Comparison of ENCODE assay signal across 15 mouse cellular contexts in genomic region chr16:50122460-50122859, GRCm38 (mm10).
"Had no signal": no experiment of that assay in that cellular context is flagged by ENCODE, and none has a peak within 500 bp of the region (broad histone marks: within the 10 kb centered on the region; RNA-seq: fewer than 3 reads in every experiment).

No protein-coding gene starts in this region.

- H3K4me1 ChIP-seq: neural tube, embryonic 15.5 days; stomach, embryonic 15.5 days had no signal

- H3K4me3 ChIP-seq: neural tube, embryonic 15.5 days; stomach, embryonic 15.5 days had no signal

- H3K36me3 ChIP-seq: neural tube, embryonic 15.5 days; stomach, embryonic 15.5 days had no signal

- H3K4me2 ChIP-seq: neural tube, embryonic 15.5 days; stomach, embryonic 15.5 days had no signal

- H3K27me3 ChIP-seq: neural tube, embryonic 15.5 days; stomach, embryonic 15.5 days had no signal

- H3K27ac ChIP-seq: neural tube, embryonic 15.5 days; stomach, embryonic 15.5 days; stomach, postnatal 0 days had no signal

- H3K9ac ChIP-seq: neural tube, embryonic 15.5 days; stomach, embryonic 15.5 days had no signal

- DNase-seq: retina, postnatal 1 day; right cerebral cortex, adult 18-20 months; right cerebral cortex, postnatal 14 days; right cerebral cortex, postnatal 25 days; right cerebral cortex, postnatal 4 days; spleen, adult 18-20 months; thymus, adult 18-20 months; thymus, adult 2 months; thymus, postnatal 14 days; thymus, postnatal 25 days; thymus, postnatal 36 days; thymus, postnatal 4 days had no signal

- H3K9me3 ChIP-seq: neural tube, embryonic 15.5 days; stomach, embryonic 15.5 days had no signal
